Mouse (Mus musculus) lung, embryonic 16.5 days (tissue): ENCODE results near the gene Creld1. TPM values are rescaled to one million over a fixed set of nuclear protein-coding genes. Genes with fewer than 3 reads are reported as not detected.
A peak's percentile ranks its signal among the peaks of the same experiment; 100 is the strongest.

Experiments used
- ATAC-seq: fragments of 200-750 bp; cut with Nextera tagmentation; 2 replicates; pipeline ENCODE4 v1.8.0; 2017; ENCODE audit warnings: low read depth, mild to moderate bottlenecking, moderate library complexity
- H3K27ac ChIP-seq: fragments of 300-500 bp; sonication (generic); 2 replicates; pipeline ENCODE4 v1.5.1; 2014; ENCODE audit warnings: mild to moderate bottlenecking, control low read depth, low read length
- H3K27me3 ChIP-seq: fragments of 300-500 bp; sonication (generic); 2 replicates; pipeline ENCODE4 v1.6.1; 2014; ENCODE audit warnings: low read depth, low read length, mixed read lengths; ENCODE audit not compliant: control insufficient read depth, insufficient read depth
- H3K36me3 ChIP-seq: fragments of 300-500 bp; sonication (generic); 2 replicates; pipeline ENCODE4 v1.6.1; 2014; ENCODE audit warnings: low read length; ENCODE audit not compliant: control insufficient read depth, insufficient read depth
- H3K4me1 ChIP-seq: fragments of 300-500 bp; sonication (generic); replicated peaks from 2 replicates; pipeline ENCODE4 v1.6.1; 2014; ENCODE audit warnings: low read length, mixed read lengths; ENCODE audit not compliant: control insufficient read depth, insufficient read depth
- H3K4me2 ChIP-seq: fragments of 300-500 bp; sonication (generic); 2 replicates; pipeline ENCODE4 v1.6.1; 2014; ENCODE audit warnings: low read depth, low read length, control low read depth
- H3K4me3 ChIP-seq: fragments of 300-500 bp; sonication (generic); 2 replicates; pipeline ENCODE4 v1.5.1; 2014; ENCODE audit warnings: mild to moderate bottlenecking, low read length, control low read depth
- H3K9ac ChIP-seq: fragments of 300-500 bp; sonication (generic); 2 replicates; pipeline ENCODE4 v1.6.1; 2014; ENCODE audit warnings: low read length, control low read depth
- H3K9me3 ChIP-seq: fragments of 300-500 bp; sonication (generic); 2 replicates; pipeline ENCODE4 v1.6.1; 2016; ENCODE audit warnings: low read length; ENCODE audit not compliant: control insufficient read depth
- WGBS: fragments of 180-500 bp; shearing (Covaris S2); extraction: QIAGEN DNeasy Blood & Tissue Kit; methylation state at CpG from one replicate; pipeline ENCODE4 v1.1.7; 2014; 5-methylcytosine and 5-hydroxymethylcytosine counted together
- polyA plus RNA-seq: library from polyadenylated mRNA; unstranded; fragments of >200 nt; fragmentation: Nextera tagmentation; extraction: Ambion mirVana; gene quantifications from 2 replicates; pipeline ENCODE4 v1.2.1, GENCODE M21; 2015

Creld1 gene
- polyA plus RNA-seq, 1 experiment from 2014 or later: 32.5 TPM

DNA sequence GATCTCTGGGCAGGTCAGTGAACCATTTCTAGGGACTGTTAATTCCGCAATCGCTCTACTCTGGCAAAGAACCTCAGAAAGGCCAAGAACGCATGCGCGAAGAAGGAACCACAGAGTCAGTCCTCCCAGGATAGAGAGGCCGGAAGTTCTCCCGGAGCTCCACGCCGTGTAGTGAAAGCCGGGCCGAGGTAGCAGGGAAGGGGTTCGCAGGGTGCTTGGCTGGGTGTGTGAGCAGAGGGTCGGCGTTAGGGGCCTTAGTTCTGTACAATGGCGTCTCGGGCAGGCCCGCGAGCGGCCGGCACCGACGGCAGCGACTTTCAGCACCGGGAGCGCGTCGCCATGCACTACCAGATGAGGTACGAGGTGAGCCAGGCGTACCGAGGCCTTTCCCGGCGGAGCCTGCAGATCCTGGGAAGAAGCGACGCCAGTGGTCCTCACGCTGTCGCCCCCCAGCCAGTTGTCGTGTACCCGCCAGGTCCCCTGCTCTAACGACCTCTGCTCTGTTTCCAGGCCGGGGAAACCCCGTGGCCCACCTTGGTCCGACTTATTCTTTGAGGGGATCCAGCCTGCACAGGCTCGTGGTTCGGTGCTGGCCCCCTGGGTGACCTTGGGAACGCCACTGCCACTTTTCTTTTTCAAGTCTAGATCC lies 40.5 kb upstream of the Creld1 start, which contains the start of gene Jagn1:
Gene Jagn1, plus strand, starts transcription at position 128 of the 649 bp plus-strand sequence.
- ATAC-seq: peak; percentile 93
- Histone ChIP-seq H3K9me3 (no peaks in the 10 kb centered on the region), H3K4me3 (peak within 1 kb of the TSS; percentile 91), H3K9ac (peak within 1 kb of the TSS; percentile 93), H3K4me2 (peak within 1 kb of the TSS; percentile 85), H3K27ac (0 out of 2 replicates have a peak within 1 kb of the TSS, but pooled peaks have one; percentile 0), H3K36me3 (peaks cover 9% of the 10 kb centered on the region), H3K27me3 (no peaks in the 10 kb centered on the region), H3K4me1 (peaks cover 8% of the 10 kb centered on the region; the same call in 1 of the 2 replicates)
- WGBS: under 1% methylated on average over 45 of the region's 45 CpGs

DNA sequence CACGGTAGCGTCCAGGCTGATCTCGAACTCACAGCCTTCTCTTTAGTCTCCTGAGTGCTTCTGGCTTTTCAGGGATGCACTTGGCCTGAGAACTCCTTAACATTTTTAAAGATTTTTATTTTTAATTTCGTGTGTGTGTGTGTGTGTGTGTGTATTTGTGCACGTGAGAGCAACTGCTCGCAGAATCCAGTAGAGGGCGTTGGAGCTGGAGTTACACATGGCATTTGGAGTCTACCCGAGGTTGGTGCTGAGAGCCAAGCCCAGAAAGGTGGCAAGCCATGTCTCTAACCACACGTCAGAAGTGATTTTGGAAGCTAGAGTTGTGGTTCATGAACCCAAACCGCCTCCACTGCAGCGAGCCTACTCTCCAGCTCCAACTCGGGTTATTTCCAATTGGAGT lies 40.0 kb upstream of the Creld1 start:
- WGBS: 41% methylated on average over 12 of the region's 12 CpGs
- H3K9me3 ChIP-seq: no peaks in the 10 kb centered on the region
- no peak for ATAC-seq
- peak overlapping the region; percentile 85 for H3K4me2 ChIP-seq
- H3K9ac ChIP-seq: peak overlapping the region; percentile 93
- H3K36me3 ChIP-seq: peaks cover 14% of the 10 kb centered on the region
- no peak overlapping the region for H3K27ac ChIP-seq
- H3K27me3 ChIP-seq: no peaks in the 10 kb centered on the region
- peaks cover 8% of the 10 kb centered on the region; the same call in 1 of the 2 replicates for H3K4me1 ChIP-seq
- peak overlapping the region; percentile 91 for H3K4me3 ChIP-seq

DNA sequence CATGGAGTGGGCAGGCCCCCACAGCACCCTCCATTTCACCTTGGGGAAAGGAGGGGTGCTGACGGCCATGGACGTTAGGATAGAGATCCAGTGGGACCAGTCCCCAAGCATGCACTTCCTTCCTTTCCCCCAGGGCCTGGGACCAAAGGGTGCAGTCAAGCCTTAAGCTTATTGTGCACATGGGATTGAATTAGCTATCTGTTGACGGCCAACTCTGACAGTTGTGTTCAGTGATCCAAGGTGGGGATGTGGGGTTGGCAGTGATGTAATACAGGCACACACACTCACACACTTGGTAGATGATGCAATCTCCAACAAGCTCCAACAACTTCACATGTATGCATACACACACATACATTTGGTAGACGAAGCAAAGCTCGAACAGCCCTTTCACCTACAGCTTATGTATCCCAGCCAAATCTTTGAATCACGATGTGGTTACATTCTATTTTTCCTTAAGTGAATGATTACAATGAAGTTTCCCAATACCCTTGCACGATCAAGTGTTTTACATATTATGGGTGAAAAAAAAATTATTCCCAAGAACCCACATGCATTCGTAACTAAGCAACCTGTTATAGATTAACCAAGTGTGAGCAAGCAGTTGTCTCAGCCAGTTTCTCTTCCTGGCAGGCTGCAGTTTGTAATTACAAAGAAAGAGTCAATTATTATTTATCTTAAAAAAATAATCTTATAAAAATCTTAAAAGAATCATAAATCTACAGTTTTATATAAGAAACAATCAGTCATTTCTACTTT lies 38.7 kb upstream of the Creld1 start:
- peaks cover 20% of the 10 kb centered on the region for H3K36me3 ChIP-seq
- H3K27ac ChIP-seq: no peak overlapping the region
- H3K4me1 ChIP-seq: peaks cover 8% of the 10 kb centered on the region; the same call in 1 of the 2 replicates
- H3K9ac ChIP-seq: no peak overlapping the region
- no peak overlapping the region for H3K4me3 ChIP-seq
- H3K4me2 ChIP-seq: no peak overlapping the region
- H3K9me3 ChIP-seq: no peaks in the 10 kb centered on the region
- ATAC-seq: no peak
- 76% methylated on average over 6 of the region's 8 CpGs for WGBS
- H3K27me3 ChIP-seq: no peaks in the 10 kb centered on the region

DNA sequence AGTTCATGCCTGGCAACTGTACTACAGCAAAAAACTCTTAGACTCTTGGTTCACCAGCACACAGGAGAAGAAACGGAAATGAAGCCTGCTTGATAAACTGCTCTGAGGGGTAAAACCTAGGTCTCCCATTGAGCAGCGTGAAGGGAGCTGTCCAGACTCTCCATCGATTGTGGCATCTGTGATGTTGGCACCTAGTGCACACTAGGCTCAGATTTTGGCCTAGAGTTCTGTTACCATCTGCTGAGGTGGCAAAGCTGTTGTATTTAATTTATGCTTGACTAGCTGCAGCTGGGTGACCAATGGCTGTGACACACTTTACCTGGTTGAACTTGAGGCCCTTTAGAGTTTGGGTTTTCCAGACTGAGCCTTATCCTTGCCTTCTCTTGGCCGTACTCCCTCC lies 35.5 kb upstream of the Creld1 start:
- H3K9ac ChIP-seq: no peak overlapping the region
- WGBS: 92% methylated on average over 4 of the region's 4 CpGs
- H3K27ac ChIP-seq: no peak overlapping the region
- no peak overlapping the region for H3K4me3 ChIP-seq
- H3K4me2 ChIP-seq: no peak overlapping the region
- H3K36me3 ChIP-seq: peaks cover 20% of the 10 kb centered on the region
- H3K4me1 ChIP-seq: peaks cover 11% of the 10 kb centered on the region; the same call in 1 of the 2 replicates
- no peaks in the 10 kb centered on the region for H3K9me3 ChIP-seq
- H3K27me3 ChIP-seq: no peaks in the 10 kb centered on the region
- no peak for ATAC-seq

DNA sequence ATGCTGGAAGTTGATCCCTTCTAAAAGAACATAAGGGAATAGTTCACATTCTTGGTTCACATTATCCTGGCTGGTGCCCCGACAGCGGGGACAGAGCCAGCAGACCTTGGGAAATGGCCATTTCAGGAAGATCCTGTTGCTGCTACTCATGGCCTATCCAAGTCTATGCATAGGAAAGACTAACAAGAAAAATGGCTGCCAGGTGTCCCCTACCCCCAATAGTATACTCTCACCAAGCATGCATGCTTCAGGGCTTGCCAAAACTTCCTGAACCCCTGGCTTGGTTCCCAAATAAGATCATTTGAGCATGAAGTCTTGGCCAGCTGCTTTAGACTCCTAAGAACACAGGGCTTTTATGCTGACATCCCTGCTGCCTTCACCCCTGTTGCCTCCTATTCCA lies 31.3 kb upstream of the Creld1 start:
- Histone ChIP-seq H3K9ac (no peak overlapping the region), H3K4me1 (0 out of 2 replicates have a peak, but pooled peaks cover 2% of the 10 kb centered on the region), H3K27ac (no peak overlapping the region), H3K4me3 (no peak overlapping the region), H3K9me3 (no peaks in the 10 kb centered on the region), H3K4me2 (no peak overlapping the region), H3K27me3 (no peaks in the 10 kb centered on the region), H3K36me3 (peaks cover 15% of the 10 kb centered on the region)
- ATAC-seq: peak; percentile 43
- WGBS: 68% methylated on average over 2 of the region's 2 CpGs

DNA sequence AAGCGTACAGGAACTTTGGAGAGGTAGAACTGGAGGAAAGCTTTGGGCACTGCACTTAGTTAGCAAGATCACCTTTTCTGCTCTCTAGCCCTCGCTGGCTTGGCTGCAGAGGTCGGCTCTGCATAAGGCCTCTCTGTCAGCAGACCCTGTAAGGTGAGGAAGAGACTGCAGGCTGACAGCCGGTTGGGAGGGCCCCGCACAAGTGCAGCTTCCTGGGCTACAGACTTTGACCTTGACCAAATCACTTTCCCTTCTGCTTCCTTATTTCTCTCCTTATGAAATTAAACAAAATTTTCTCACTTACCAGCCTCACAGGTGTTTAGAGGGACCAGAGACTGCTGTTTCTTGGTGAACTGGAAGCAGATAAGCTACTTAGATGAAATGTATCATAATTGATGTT lies 28.1 kb upstream of the Creld1 start:
- Histone ChIP-seq H3K4me3 (no peak overlapping the region), H3K4me2 (no peak overlapping the region), H3K36me3 (no peaks in the 10 kb centered on the region), H3K4me1 (peaks cover 6% of the 10 kb centered on the region), H3K9me3 (no peaks in the 10 kb centered on the region), H3K9ac (no peak overlapping the region), H3K27ac (no peak overlapping the region), H3K27me3 (no peaks in the 10 kb centered on the region)
- WGBS: 50% methylated on average over 5 of the region's 5 CpGs
- ATAC-seq: no peak

DNA sequence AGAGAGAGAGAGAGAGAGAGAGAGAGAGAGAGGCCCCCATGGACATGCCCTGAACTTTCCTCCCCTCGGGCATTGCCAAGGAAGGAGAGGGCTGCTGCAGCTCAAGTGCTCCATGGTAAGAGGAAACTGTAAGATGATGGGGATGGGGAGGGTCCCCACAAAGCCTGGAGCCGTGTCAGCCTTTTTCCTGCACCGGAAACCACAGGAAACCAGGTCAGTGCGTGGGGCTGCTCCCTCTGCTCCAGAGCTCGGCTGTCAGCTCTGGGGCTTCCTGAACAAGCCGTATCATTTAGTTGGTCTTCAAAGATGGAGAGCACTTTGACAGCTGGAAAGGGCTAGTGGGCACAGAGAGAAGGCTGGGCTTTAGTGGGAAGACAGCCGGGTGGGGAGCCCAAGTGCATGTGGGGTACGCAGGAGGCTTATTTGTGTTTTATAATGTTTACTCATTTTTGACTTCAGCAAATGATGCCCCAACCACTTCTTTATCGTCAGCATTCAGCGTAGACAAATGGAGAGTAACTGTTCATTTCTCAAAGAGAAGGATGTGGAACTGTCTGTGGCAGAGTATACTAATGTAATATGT lies 25.1 kb upstream of the Creld1 start, which contains the start of gene Il17re:
Gene Il17re, plus strand, starts transcription at position 533 of the 583 bp plus-strand sequence.
- Histone ChIP-seq H3K4me3 (peak within 1 kb of the TSS; percentile 41), H3K27me3 (no peaks in the 10 kb centered on the region), H3K27ac (peak within 1 kb of the TSS; percentile 69), H3K9me3 (no peaks in the 10 kb centered on the region), H3K9ac (peak within 1 kb of the TSS; percentile 65), H3K36me3 (no peaks in the 10 kb centered on the region), H3K4me2 (peak within 1 kb of the TSS; percentile 53), H3K4me1 (peaks cover 4% of the 10 kb centered on the region)
- ATAC-seq: no peak; the same call in 1 of the 2 replicates
- 38% methylated on average over 10 of the region's 10 CpGs for WGBS

DNA sequence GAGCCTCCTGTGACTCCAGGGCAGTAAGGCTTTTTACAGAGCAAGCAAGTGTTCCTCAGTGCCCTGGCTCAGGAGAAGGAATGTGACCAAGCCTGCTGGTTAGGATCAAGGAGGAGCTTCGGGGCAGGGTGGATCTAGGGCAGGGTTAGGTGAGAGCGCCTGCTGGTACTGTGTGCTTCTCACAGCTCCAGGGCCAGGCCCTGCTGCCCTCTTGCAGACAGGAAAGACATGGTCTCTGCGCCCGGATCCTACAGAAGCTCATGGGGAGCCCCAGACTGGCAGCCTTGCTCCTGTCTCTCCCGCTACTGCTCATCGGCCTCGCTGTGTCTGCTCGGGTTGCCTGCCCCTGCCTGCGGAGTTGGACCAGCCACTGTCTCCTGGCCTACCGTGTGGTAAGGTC lies 24.5 kb upstream of the Creld1 start:
- H3K27ac ChIP-seq: peak overlapping the region; percentile 69
- peaks cover 4% of the 10 kb centered on the region for H3K4me1 ChIP-seq
- no peaks in the 10 kb centered on the region for H3K36me3 ChIP-seq
- 40% methylated on average over 10 of the region's 10 CpGs for WGBS
- peak overlapping the region; percentile 53 for H3K4me2 ChIP-seq
- H3K9ac ChIP-seq: peak overlapping the region; percentile 65
- H3K4me3 ChIP-seq: peak overlapping the region; percentile 41
- H3K9me3 ChIP-seq: no peaks in the 10 kb centered on the region
- ATAC-seq: peak; percentile 97
- H3K27me3 ChIP-seq: no peaks in the 10 kb centered on the region

DNA sequence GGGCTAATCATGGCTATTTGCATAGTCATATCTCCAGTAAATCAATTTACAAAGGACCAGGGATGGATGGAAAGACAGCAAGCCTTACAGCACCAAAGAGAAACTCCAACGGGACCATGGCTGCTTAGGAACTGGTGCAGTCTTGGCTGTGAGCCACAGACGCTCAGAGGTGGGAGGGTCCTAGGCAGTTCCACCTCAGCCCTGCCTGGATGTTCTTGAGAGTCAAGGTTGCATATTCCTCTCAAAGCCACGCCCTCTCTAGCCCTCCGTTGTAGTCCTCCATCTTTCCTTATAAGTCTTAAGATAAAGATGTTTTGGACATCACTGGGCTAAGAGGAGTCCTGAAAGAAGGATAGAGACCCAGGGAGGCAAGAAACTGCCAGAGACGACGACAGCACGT lies 19.1 kb upstream of the Creld1 start:
- Histone ChIP-seq H3K27ac (no peak overlapping the region), H3K9me3 (no peaks in the 10 kb centered on the region), H3K4me3 (no peak overlapping the region), H3K36me3 (no peaks in the 10 kb centered on the region), H3K4me2 (no peak overlapping the region), H3K4me1 (peaks cover 2% of the 10 kb centered on the region; the same call in 1 of the 2 replicates), H3K9ac (no peak overlapping the region), H3K27me3 (no peaks in the 10 kb centered on the region)
- no peak for ATAC-seq
- 62% methylated on average over 7 of the region's 7 CpGs for WGBS
